Mouse (Mus musculus) kidney, adult 18-20 months (tissue): ENCODE data around the gene Nfkbil1.

Source experiments
- DNase-seq: peaks from one replicate; pipeline ENCODE4 v3.0.0; 2021

The Nfkbil1 gene

GRCm38 (mm10) chr17:35253293-35254093 lies 17.9 kb upstream of the Nfkbil1 start:
- no peak for DNase-seq

DNA sequence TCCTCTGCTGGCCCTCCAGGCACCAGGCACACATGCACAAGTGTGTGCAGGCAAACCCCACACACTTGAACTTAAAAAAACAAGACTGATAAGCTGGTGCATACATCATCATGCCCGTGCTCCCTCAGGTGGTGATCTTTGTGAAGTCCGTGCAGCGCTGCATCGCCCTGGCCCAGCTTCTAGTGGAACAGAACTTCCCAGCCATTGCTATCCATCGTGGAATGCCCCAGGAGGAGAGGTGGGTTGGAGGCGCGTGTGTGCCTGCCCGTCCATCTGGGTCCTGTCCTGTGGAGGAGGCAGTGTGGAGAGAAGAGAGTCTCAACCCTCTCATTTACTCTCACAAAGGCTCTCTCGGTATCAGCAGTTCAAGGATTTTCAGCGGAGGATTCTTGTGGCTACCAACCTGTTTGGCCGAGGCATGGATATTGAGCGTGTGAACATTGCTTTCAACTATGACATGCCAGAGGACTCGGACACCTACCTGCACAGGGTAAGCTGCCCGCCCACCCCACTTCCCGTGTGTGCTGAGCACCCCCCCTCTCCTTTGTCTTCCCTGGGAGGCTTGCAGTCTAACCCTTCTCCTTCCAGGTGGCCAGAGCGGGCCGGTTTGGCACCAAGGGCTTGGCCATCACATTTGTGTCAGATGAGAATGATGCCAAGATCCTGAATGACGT lies 17.2 kb upstream of the Nfkbil1 start:
- no peak for DNase-seq

GRCm38 (mm10) chr17:35251981-35252380 lies 16.4 kb upstream of the Nfkbil1 start:
- DNase-seq = no peak

DNA sequence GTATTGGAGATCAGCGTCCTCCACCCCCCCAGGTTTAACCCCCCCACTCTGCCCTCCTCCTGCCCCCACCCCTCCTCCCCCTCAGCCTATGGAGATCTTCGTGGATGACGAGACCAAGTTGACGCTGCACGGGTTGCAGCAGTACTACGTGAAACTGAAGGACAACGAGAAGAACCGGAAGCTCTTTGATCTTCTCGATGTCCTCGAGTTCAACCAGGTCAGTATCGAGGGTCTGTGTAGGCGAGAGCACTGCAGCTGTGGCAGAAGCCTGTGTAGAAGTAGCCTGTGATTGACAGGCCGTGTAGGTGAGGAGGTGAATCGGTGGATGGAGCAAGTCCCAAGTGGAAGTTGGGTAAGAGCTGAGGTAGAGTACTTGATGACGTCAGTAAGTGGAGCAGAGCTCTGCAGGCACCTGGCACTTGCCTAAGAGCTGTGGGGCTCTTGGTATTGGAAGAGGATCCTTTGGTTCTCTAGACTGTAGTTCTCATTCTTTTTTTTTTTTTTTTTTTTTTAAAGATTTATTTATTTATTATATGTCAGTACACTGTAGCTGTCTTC lies 15.6 kb upstream of the Nfkbil1 start:
- no peak for DNase-seq

DNA sequence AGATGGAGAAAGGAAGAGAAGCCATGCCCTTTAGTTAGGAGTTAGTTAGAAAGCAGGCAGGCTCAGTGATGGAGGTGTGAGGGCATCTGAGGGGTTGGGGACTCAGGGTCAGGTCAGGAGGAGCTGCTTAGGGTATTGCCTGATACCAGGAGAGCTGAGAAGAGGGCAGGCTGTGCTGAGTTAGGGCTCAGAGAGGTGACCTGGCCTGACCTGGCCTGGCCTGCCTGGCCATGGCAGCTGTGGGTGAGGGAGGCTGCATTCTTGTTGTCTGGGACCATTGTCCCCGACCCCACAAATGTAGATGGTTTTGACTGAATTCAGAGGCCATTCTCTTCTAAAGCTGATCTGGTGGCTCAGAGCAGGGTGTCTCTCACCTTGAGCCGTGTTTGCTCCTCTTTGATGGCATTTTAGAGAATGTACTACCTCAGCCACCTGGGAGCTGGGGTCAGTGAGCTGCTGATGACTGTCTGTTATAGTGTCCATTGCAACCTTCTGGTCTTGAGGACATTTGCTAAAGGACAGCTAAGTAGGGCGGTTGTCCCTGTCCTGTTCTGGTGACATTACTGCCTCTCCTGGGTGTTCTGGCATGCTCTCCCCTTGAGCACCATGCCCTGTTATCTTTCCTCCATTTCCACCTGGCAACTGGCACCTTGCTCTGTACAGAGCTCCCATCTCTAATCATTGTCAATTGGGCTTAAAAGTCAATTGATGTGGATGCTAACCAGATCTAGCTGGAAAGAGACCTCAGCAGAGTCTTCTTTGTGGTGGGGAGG lies 14.9 kb upstream of the Nfkbil1 start:
- no peak for DNase-seq

GRCm38 (mm10) chr17:35249451-35250197 lies 14.0 kb upstream of the Nfkbil1 start:
- no peak for DNase-seq

GRCm38 (mm10) chr17:35248986-35249385 lies 13.4 kb upstream of the Nfkbil1 start:
- no peak for DNase-seq

DNA sequence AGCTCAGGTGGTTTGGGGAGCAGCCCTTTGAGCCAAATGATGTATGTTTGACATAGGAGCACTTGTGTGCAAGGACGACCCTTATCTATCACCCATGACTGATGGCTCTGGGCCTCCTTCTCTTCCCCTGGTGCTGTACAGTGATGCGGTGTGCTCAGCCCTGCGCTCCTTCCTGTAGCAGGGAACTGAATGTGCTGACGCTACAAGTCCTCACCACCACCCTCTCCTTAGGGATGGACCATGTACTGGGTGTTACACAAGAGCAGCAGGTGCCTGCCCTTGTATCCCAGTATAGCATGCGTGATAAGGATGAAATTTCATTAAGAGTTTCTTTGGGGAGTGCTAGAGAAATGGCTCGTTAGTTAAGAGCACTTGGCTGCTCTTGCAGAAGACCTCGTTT lies 11.6 kb upstream of the Nfkbil1 start:
- DNase-seq = no peak

- no peak for DNase-seq
Measured at GRCm38 (mm10) chr17:35245731-35246623, 10.4 kb upstream of the Nfkbil1 start.

DNA sequence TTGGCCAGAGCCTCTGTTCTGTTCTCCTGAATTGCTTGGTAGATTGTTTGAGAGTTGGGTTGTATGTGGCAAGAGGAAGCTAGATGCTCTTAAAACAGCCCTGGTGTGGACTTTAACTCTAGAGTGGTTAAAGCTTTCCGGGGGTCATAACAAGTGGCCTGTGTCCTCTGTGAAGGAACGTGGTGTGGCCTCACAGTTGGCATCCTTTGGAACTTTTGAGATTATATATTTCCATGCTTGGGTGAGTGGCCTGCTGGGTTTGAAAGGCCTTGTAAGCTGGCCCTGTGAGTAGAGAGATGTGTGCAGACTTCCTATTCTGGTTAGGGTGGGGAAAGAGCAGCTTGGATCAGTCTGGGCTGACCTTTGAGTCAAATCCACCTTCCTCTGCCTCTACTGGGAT lies 9.4 kb upstream of the Nfkbil1 start:
- no peak for DNase-seq

DNA sequence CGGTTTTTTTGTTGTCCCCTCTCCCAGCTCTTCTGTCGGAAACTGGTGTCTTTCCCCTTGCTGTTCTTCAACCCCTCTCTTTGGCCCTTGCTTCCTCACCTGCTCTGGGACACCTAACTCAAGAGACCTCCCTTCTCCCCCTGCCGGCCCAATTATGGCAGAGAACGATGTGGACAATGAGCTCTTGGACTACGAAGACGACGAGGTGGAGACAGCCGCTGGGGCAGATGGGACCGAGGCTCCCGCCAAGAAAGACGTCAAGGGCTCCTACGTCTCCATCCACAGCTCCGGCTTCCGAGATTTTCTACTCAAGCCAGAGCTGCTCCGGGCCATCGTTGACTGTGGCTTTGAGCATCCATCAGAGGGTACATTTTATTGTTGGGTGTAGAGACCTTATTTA lies 7.5 kb upstream of the Nfkbil1 start:
- peak; percentile 51 for DNase-seq

GRCm38 (mm10) chr17:35242015-35242941 lies 6.7 kb upstream of the Nfkbil1 start:
- peak; percentile 55 for DNase-seq

- DNase-seq = peak; percentile 97
Measured at GRCm38 (mm10) chr17:35241305-35242014, 5.9 kb upstream of the Nfkbil1 start, which contains the start of gene Ddx39b. Ddx39b (plus strand) TSS chr17:35241746.

DNA sequence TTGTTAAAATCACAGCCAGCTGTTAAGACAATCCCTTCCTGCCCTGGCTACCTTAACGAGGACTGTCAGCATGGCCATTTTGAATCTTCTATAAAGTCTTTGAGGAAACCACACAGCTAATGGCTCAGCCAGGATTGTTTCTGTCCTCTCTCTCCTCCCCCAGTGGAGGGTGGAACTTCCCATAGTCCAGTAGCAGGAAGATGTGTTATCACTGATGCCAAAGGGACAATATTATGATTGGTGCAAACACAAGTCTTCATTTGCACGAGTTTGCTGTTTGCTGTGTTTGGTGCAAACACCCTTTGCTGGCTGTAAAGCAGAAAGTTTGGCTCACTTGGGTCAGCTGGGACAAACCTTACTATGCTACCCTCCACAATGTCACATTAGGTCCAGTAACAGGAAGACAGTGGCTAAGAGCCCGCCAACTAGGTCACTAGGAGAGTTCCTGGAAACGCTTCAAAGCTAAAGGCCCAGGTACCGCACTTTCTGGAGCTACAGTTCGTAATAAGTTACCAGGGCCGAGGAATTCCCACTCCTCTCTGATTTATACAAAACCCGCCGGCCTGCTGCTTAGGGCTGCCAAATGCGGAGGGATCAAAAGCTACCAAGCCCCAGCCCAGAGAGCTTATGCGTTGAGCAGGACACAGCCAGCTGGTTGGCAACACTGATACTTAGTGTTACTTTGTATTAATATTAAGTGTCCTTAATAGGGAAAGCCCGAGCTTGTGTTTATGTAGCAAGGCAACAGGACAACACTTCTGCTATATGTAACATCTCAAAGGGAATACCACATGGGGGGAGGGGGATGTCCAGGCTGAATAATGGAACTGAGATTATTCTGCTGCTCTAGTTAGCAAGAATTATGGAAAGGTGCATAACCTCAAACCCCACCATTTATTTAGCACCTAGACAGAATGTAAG lies 5.1 kb upstream of the Nfkbil1 start:
- DNase-seq = peak; percentile 62

GRCm38 (mm10) chr17:35239700-35240099 lies 4.1 kb upstream of the Nfkbil1 start:
- DNase-seq = no peak

GRCm38 (mm10) chr17:35237504-35237903 lies 1.9 kb upstream of the Nfkbil1 start:
- DNase-seq = no peak

- no peak for DNase-seq
Measured at GRCm38 (mm10) chr17:35236996-35237395, 1.4 kb upstream of the Nfkbil1 start.

GRCm38 (mm10) chr17:35236390-35236746 lies 776 bp upstream of the Nfkbil1 start:
- peak; percentile 98 for DNase-seq

DNA sequence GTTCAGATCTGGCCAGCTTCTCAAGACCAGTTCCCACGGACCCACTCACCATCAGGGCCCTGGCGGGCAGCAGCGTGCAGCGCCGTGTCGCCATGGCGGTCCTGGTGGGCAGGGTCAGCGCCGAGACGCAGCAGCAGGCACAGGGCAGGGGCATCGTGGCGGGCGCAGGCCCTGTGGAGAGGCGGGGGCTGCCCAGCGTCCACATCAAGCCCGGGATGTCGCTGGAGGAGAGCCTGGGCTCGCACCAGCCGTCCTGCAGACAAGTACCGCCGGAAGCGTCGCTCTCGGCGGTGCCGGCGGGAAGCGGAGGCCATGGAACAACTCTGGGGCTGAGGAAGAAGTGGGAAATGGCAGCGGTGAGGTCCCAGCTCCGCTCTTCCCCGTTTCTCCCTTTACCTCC lies 689 bp downstream of the Nfkbil1 start:
- DNase-seq = peak; percentile 57
